Mouse (Mus musculus) megakaryocyte, embryonic 14.5 days (primary cell): ENCODE data around the gene Itih5.

Source experiments
- FLI1 ChIP-seq: IDR thresholded peaks from 2 replicates; pipeline ENCODE4 v1.6.1; 2012; ENCODE audit warnings: low read length, inconsistent platforms, mixed read lengths
- GATA1 ChIP-seq: IDR thresholded peaks from 3 replicates; pipeline ENCODE4 v1.6.1; 2012; ENCODE audit warnings: mixed read lengths, low read length, inconsistent platforms, borderline replicate concordance

DNA sequence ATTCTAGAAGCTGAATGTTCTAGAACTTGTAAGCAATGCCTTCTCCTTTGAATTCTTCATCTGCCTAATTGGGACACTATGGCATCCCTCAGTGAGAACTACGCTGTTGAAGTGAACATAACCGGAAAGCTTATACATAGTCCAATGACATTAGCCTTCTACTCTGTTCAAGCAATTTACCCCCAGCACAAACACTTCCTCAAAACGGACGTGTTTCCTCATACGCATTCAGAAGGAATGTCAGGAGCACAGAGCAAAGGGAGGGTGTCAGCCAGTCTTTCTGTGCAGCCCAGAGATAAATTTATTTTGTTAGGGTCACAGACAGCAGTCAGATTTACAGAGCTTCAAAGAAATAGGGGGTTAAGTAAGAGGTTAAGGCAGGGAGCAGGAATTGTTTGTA is 108.0 kb downstream of the Itih5 start:
- TF ChIP-seq GATA1 (no peak), FLI1 (no peak)
